Mouse (Mus musculus): ENCODE measurements around the gene Npr3. TPM values are rescaled to one million over a fixed set of nuclear protein-coding genes. Genes with fewer than 3 reads are reported as not detected.

The Npr3 gene
- total RNA-seq, 2 experiments from 2014 or later = not detected

GRCm38 (mm10) chr15:11794632-11795031 is 112.5 kb downstream of the Npr3 start:
- ATAC-seq (replicated peaks; ENCODE audit: low FRiP score, low TSS enrichment, poor library complexity, severe bottlenecking) = no peak

Other genes starting within 250 kb of the Npr3 start
- gene Sub1, start 89.7 kb upstream of the Npr3 start, total RNA-seq (2014; fragmentation: Nextera tagmentation) = 341 and 370 TPM in 2 replicates
- gene Sub1, start 89.7 kb upstream of the Npr3 start, total RNA-seq (2017) = 614 and 656 TPM in 2 replicates
- 100 and 123 TPM in 2 replicates for gene Zfr, start 210.5 kb upstream of the Npr3 start, total RNA-seq (2014; fragmentation: Nextera tagmentation)
- gene Zfr, start 210.5 kb upstream of the Npr3 start, total RNA-seq (2017) = 61.9 and 71.9 TPM in 2 replicates